ENCODE assay signal across 19 mouse cellular contexts in genomic region chr16:31583627-31584026, GRCm38 (mm10).
DNase-seq lines count a peak whose midpoint lies in the region; ATAC-seq and TF ChIP-seq lines count a peak whose summit lies in the region.
"Had no signal": no experiment of that assay in that cellular context is flagged by ENCODE, and none has a peak within 500 bp of the region (broad histone marks: within the 10 kb centered on the region; RNA-seq: fewer than 3 reads in every experiment).

No protein-coding gene starts in this region.

- no peak for DNase-seq in frontal cortex, postnatal 14 days (ENCODE audit: low spot score in 2 of 2)
- peak in 1 of 2 experiments; percentile 53 for DNase-seq in layer of hippocampus, adult 2 months (ENCODE audit: low spot score in 2 of 2)
- no peak for DNase-seq in layer of hippocampus, adult 9-11 months
- peak; percentile 19 for DNase-seq in testis, postnatal 10 days (ENCODE audit: low spot score)
- no peak for DNase-seq in testis, postnatal 14 days (ENCODE audit: low spot score)
- no peak for DNase-seq in left cerebral cortex, adult 11 months (ENCODE audit: low spot score)
- DNase-seq: adrenal gland, postnatal 25 days; cerebellum, adult 2 months; gastrocnemius, postnatal 10 days; heart, adult 2 months; heart, postnatal 36 days had no signal

- TF ChIP-seq CTCF in layer of hippocampus, adult 2 months (conservative IDR thresholded peaks at IDR 0.05): no peak
- no peak for TF ChIP-seq CTCF in embryonic fibroblast, embryonic 13.5 days (IDR thresholded peaks at IDR 0.05; ENCODE audit: borderline replicate concordance, insufficient read depth, low read length)

- H3K4me1 ChIP-seq in embryonic fibroblast, embryonic 13.5 days (ENCODE audit: control insufficient read depth, insufficient read depth, low read length): 0 out of 2 replicates have a peak, but pooled peaks cover 4% of the 10 kb centered on the region
- H3K4me1 ChIP-seq: heart, embryonic 12.5 days; hindbrain, embryonic 15.5 days had no signal

- H3K4me3 ChIP-seq in layer of hippocampus, adult 2 months: no peak overlapping the region
- H3K4me3 ChIP-seq in embryonic fibroblast, embryonic 13.5 days (ENCODE audit: insufficient read depth, low read length): no peak overlapping the region
- H3K4me3 ChIP-seq: embryonic facial prominence, embryonic 10.5 days; erythroblast, embryonic 14.5 days; forebrain, embryonic 10.5 days; heart, adult 2 months; heart, embryonic 12.5 days; hindbrain, embryonic 15.5 days had no signal

- 0 out of 2 replicates have a peak, but pooled peaks have one; percentile 18 for ATAC-seq in frontal cortex, adult (ENCODE audit: low TSS enrichment)
- ATAC-seq: forebrain, embryonic 14.5 days had no signal

- H3K27ac ChIP-seq in layer of hippocampus, adult 2 months: peak overlapping the region; percentile 16; the same call in 1 of the 2 replicates
- peak overlapping the region; percentile 66; the same call in 1 of the 2 replicates for H3K27ac ChIP-seq in embryonic fibroblast, embryonic 13.5 days (ENCODE audit: insufficient read depth, low read length)
- H3K27ac ChIP-seq: embryonic facial prominence, embryonic 10.5 days; forebrain, embryonic 10.5 days; heart, adult 2 months; hindbrain, embryonic 15.5 days had no signal

- no peak for TF ChIP-seq POLR2A in embryonic fibroblast, embryonic 13.5 days (IDR thresholded peaks at IDR 0.05; ENCODE audit: low read depth, low read length)
